Mouse (Mus musculus) mouse embryonic stem cell (cell line): ENCODE data around the gene Sp2.

Experiments
- in situ Hi-C, 2 experiments: fragments of 300-500 bp; cut with MboI; formaldehyde crosslinking; loops; 1 replicate in 1 of 2; 3 replicates in 1 of 2; pipeline ENCODE4 v1.14.3; 2019 to 2020; ENCODE audit warnings: low sequenced_read_pairs in 2 of 2, low pct_unique_long_range_greater_than_20kb in 1 of 2, mixed read lengths in 1 of 2; ENCODE audit not compliant: unreplicated experiment in 1 of 2

Sp2 gene

DNA sequence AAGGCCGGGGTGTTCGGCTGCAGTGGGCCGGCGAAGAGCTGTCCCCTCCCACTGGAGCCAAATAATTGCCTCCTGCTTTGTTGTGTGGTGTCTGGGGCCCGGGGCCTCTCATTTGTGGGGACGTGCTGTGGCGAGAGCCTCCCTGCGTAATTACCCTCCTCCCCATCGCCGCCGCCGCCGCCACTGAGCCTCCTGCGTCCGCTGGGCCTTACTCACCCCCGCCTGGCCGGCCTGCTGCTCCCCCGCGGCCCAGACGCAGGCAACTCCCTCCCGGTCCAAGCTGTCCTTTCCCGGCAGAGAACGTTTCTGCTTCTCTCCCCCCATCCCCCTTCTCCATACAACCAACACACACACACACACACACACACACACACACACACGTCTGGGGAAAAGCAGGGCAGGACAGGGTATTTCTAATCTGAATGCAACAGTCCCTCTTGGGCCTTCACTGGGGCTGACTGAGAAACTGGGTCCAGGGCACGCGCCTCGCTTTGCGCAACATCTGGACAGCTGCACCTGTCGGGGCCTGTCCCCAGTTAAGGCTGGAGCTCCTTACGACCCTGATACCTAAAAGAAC, 14.7 kb upstream of the Sp2 start:
- in situ Hi-C loops, result no loop called here

DNA sequence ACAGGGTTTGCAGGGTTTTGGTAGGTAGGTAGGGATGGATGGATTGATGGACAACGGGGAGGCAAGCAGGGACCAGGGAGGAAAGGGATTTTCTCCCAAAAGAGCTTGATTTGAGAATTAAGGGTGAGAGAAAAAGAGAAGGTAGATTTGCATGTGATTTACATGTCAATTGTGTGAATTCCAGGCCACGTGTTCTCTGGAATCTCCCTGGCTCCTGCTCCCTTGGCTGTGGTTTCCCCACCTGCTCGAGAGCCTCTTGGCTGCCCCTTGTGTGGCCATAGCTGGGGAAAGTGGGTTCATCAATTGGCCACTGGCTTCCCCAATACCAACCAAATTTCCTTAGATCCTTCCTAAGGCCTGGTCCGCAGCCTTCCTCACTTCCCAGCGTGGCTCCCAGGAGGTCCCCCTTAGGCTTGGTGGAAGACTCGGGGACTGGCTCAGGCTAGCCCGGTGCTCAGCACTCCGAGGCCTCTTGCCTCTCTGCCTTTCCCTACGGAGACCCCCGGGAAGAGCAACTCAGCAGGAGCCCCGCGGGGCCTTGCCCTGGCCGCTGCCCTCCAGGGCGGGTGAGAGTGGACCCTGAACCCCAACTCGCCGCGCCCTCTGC, 14.1 kb upstream of the Sp2 start:
- in situ Hi-C loops, result no loop called here

DNA sequence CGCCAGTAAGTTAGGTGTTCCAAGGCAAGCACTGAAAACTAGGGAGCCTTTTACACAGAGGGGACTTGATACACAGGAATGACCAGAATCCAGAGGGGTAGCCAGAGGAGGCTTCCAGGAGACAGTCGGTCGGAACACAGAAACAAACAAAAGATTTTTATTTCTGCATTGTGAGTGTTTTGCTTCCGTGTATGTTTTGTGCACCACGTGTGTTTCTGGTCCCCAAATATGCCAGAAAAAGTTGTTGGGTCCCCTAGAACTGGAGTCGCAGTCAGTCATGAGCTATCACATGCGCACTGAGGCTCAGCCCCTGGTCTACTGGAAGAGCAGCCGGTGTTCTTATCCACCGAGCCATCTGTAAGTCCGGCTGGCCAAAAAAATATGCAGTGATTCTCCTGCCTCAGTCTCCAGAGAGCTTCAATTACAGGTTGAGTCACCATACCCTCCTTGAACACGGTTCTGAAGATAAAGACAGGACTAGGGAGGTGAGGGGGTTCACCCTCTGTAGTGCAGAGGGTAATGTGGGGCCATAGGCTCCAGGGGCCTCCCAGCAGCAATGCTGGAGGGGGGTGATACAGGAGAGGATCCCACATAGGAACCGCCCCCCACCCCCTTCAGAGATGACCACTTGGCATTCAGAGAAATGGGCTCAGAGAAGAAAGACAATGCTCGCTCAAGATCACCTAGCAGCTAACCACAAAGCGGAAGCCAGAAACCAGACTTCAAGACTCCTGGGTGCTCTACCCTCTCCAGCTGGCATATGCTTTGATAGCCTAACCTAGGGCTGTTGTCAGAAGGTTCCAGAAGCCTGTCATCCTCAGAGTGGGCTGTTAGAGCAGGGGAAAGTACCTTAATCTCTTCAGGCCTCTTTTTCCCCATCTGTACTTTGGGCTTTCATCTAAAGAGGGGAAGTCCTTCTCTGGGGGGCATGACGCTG, 13.3 kb upstream of the Sp2 start:
- in situ Hi-C loops, result no loop called here

DNA sequence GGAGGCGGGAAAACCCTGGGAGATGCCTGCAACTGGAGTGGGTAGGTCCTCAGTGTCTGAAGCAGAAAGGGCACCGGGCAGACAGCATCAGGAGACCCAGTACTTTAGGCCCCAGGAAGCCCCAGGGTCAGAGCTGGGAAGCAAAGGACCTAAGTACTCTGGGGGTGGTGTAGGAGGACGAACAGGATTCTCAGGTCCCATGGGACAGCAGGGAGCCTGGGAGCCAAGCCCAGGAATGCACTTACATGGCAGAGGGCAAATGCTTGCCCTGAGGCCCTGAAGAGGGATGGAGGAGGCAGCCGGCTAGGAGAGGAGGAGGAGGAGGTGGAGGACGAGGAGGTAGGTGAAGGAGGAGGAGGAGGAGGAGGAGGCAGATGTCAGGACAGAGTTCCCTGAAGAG, 12.3 kb upstream of the Sp2 start:
- in situ Hi-C loops, result no loop called here

DNA sequence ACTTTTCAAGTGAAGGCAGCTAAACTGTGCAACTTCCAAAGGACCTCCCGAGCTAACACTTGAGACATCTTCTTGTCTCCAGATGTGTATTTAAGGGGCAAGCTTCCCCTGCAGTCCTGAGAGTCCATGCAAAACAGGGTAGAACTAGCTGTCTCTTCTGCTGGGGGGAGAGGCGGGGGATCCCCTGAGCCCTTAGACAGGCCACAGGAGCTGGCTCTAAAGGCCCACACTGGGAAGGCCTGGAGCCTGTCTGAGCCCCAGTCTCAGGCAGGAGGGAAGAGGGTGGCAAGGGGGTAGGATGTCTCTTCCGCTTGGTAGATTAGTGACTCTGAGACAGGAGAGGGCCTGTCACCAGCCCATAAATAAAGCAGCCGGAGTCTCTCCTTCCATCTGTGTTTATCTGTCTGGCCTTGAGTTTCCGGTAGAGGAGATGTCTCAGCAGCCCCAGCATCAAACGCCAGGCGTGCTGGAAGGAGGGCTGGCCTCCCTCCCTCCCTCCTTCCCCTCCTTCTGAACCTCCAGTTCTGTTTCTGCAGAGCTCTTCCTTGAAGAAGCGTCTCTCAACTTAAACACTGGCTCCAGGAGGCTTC, 10.1 kb upstream of the Sp2 start:
- in situ Hi-C loops, result no loop called here

DNA sequence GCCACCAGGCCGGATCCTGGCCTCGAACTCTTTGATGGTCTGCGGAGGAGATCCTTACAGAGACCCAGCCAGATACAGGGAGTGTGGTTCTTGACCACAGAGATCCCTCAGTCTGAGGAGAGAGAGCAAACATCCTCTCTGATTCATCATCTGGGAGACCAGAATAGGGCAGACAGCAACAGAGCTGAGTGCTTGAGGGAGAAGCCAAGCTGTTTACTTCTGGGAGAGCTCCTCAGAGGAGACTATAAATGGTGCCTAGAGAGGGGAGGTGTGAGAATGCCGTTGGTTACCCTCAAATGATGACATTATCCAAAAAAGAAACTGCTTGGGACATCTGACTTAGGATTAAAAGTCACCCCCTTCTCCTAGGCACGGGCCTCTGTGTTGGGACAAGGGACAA, 8.7 kb upstream of the Sp2 start:
- in situ Hi-C loops, result no loop called here

DNA sequence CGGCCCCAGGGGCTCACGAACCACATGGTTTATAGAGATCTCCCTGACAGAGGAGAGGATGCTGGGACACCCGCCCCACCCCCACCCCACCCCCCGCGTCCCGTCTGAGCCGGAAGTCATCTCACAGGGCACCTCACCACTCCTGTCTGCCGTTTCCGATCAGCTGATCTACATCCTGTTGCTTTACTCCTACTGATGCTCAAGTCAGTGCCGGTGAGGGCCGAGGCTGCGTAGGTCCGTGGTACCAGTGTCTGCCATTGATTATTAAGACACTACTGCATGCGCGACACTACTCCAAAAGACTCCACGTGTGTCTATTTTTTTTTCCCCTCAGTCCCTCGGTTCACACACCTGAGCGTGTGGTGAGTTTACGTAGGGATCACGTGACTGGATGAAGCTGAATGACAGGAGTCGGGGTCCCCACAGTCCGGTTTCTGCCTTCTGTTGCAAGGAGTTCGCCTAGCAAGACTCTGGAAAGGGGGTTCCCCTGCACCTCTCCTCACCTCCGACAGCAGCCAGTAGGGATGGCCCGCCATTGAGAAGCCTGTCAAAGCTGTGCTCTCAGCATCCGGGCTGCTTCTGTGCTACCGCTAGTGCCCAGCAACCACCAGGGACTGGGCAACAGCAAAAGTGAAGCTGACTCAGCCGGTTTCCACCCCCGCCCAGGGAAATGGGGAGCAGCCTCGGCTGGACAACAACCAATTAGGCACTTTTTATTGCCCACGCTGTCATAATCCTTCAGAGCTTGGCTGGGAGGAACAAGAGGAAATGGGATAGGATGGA, 5.3 kb upstream of the Sp2 start:
- in situ Hi-C loops, result loop anchor here in 1 of 2 experiments (5.0 kb wide), 1 partner anchor 34 kb away; no protein-coding TSS in a partner anchor

DNA sequence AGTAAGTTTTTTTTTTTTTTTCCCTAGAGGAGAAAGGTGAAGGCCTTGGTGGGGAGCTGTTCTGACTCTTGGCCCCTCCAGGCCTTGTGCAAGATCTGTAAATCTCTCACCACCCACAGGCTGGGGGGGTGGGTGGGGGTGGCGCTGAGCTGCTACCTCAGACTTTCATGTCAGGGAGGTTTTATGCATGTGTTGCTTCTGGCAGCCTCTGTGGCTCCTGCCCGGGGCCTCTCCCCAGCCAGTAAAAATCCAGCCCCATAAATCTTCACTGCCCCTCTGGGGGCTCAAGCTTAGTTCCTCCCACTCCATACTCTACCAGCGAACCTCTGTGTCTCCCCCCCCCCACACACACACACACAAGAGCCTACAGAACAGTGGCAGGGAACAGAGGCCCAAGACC, 3.7 kb upstream of the Sp2 start:
- in situ Hi-C loops, result loop anchor here in 1 of 2 experiments (5.0 kb wide), 1 partner anchor 36 kb away; no protein-coding TSS in a partner anchor

DNA sequence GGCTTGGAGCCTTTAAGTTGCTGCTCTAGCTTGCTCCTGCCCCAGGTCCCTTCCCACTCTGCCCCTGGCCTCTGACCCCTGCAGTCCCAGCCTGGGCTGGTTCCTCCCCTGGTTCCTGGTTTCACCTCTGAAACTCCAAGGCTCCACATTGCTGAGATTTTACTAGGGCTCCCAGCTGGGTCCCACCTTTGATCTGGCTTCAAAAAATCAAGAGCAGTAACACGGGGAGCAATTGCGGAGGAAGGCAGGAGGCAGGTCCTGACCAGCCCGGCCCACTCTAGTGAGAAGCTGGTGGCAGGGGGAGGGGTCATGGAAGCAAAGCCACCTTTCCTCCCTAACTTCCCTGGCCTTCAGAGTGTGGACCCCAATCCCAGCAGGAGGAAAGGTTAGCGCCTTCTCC, 2.1 kb upstream of the Sp2 start:
- in situ Hi-C loops, result loop anchor here in 1 of 2 experiments (5.0 kb wide), 1 partner anchor 37 kb away; no protein-coding TSS in a partner anchor

DNA sequence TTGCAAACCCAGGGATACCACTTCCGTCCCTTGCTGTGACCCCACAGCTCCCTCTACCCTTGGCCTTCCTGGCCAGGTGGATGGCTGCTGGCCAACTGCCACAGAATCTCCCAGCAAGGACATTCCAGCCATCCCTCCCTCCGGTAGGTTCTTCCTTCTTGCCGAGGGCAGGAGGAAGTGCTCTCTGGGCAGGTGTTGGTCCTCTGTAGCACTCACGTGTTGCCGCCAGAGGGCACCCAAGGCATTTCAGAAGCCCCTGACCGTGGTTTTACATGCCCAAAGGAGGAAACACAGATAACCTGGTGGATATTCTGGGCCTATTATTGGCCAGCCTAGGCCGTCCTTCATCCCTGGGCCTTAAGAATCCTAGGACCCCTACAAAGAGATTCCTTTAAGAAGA, 404 bp downstream of the Sp2 start:
- in situ Hi-C loops, result no loop called here

DNA sequence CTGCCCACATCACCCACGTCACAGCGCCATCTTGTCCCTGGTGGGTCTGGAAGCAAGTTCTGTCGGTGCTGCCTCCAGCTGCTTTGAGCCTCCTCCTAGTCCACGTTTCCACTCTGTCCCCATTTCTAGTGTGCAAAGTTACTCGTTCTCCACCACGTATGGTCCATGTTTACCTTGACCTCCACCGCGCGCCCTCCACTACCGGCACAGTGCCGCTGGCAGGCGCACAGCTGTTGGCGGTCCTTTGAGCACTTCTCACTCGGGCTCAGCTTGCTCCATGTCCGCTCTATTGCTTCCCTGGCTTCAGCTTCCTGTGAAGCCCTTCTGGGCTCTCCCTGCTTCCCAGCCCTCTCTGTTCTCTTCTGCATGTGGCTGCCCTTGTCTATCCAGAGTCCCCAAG, 1.3 kb downstream of the Sp2 start:
- in situ Hi-C loops, result no loop called here

DNA sequence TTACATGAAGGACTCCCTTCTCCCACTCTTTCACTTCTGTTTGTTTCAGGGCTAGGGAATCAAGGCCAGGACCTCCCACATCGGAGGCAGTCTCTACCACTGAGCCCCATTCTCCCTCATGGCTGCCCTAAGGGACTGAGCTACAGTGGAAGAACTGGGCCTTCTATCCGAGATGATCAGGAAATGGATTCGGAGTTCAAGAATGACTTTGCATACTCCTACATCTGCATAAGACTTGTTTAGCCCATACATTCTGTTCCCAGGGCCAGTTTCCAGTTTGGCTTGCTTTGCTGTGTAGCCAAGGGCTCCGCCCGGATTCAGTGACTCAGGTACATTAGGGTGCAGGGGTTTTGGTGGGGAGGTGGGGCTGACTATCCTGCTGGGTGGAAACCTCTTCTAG, 2.7 kb downstream of the Sp2 start:
- in situ Hi-C loops, result no loop called here

DNA sequence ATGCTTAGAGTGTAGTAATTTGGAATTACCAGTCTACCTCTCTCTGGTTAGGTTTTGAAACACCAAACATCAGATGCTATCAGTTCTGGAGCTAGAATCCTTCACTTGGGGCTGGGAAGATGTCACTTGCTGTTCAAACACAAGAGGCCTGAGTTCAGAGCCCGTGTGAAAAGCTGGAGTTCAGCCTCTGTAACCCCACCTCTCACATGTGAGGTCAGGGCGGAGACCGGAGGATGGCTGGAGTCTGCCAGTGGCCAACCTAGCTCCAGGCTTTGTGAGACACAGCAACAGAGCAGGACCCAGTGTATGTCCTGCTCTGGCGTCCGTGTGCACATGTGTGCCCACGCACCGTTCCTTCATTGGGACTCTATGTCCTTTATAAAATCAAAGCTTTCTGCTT, 3.4 kb downstream of the Sp2 start:
- in situ Hi-C loops, result no loop called here

DNA sequence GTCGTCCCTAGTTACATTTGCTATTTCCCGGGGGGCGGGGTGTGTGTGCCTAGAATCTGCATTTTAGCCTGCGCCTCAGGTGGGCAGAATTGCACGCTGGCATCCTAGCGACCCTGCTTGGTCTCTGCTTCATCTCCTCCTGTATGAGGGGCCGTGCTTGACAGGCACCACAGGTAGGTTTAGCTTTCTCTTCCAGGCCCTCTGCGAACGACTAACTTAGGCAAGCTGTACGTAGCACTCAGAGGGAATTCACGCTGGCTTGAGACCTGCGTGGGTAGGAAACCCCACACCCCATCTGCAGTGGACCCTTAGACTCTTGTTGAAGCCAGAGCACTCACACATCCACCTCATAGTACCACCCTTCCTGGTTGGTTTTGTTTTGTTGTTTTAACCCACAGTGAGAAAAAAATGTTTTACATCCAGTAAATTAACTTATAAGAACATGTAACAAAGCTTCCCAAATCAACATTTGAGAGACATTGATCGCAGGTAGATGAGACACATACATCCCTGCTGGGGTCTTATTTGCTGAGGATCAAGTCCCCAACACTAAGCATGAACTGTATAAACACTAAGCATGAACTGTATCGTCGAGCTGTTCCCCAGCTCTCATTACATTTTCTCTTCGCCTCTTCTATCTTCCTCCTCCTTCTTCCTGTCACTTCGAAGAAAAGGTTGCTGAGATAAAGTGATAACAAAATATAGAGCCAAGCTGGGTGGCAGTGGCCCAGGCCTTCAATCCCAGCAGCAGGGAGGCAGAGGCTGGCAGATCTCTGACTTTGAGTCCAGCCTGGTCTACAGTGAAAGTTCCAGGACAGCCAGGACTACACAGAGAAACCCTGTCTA, 4.1 kb downstream of the Sp2 start:
- in situ Hi-C loops, result no loop called here

DNA sequence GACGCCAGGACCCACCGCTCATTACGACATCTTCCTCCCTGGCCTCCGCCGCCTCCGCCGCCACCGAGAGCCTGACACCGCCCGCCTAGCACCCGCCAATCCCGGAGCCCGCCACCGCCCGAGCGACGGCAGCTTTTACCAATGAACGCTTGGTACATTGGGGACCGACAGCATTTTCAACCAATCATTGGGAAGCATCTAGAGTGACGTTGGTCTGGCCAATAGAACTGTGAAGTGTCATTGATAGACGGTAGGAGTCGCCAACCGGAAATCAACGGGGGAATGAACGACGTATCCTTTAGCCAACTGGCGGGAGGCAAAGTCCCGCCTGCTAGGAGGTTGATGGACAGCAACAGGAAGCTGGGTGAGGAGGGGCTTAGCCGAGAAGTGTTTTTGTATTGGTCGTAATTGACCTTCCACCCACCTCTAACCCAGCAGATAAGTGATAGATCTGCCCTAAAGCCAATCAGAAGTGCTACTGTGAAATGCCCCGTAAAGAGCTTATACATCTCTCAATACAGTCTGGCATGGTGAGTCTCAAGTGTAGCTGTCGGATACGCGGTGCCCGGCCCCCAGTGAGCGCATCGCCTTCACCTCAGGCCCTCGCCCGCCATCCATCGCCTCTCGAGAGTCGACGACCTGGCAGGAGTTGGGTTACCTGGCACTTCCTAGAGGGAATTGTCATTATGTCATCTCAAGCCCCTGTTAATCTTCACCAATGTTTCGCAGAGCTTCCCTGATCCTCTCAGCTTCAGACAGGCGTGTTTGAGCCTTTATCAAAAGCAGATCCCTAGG, 5.0 kb downstream of the Sp2 start:
- in situ Hi-C loops, result no loop called here

DNA sequence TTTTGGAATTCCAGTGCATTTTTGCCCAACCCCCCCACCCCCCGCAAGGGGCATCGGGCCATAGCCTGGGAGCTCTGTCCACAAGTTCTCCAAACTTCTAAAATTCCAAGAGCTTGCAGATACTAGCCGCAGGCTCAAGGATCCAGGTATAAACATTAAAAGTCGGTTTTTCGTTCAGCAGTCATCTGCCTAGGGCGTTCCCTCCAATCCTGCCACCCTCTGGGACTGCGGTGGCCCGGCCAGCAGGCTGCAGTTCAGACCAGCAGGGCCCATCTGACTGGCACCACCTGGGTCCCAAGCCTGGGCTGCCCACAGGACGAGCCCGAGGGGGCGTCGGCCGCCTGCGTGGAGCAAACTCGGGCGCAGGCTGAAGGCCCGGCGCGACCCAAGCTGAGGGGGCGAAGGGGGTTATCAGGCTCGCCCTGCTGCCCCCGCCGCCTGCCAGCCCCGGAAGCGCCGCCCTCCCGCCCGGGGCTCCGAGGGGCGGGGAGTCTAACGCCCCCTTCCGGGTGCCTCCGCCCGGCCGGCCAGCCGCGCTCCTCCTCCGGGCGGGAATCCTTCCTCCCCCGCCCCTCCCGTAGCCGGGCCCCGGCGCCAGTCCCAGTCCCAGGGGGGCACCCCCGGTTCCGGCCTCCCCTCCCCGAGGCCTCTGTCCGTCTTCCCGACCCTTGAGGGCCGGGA, 5.7 kb downstream of the Sp2 start:
- in situ Hi-C loops, result no loop called here

DNA sequence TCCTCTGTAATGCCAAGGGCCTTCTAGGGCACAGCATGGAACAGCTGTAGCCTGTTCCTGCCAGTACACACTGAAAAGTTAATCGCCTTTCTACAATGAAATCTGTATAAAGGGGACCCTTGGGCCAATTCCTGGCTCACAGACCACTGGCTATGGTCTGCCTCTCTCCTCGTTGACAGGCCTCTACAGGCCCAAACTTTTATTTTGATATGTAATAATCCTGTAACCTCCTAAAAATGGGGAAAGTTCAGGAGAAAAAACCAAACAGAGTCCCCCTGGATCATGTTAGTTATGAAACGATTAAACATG, 6.4 kb downstream of the Sp2 start:
- in situ Hi-C loops, result no loop called here
